Mouse (Mus musculus) common myeloid progenitor, adult 5-6 weeks (primary cell): ENCODE results near the gene Tex50. TPM values are rescaled to one million over a fixed set of nuclear protein-coding genes. Genes with fewer than 3 reads are reported as not detected.
A peak's percentile ranks its signal among the peaks of the same experiment; 100 is the strongest.

Experiments used
- ATAC-seq: replicated peaks from 2 replicates; pipeline ENCODE4 v1.8.0; 2016; ENCODE audit warnings: low read depth, mild to moderate bottlenecking, moderate TSS enrichment, inconsistent platforms; ENCODE audit not compliant: poor library complexity, severe bottlenecking
- total RNA-seq: library from RNA; stranded (forward); fragments of 200-1000, 187-1606 nt; gene quantifications from 2 replicates; pipeline ENCODE4 v1.2.3, GENCODE M21; 2017

The Tex50 gene
- total RNA-seq, 1 experiment from 2014 or later, result not detected

- peak; percentile 100 for ATAC-seq
Observed at GRCm38 (mm10) chr1:161130726-161131664, 28.1 kb downstream of the Tex50 start, which contains the start of gene Klhl20. Gene Klhl20, minus strand, starts transcription at chr1:161131511.

GRCm38 (mm10) chr1:161126461-161126860 is 32.7 kb downstream of the Tex50 start:
- ATAC-seq, result no peak

GRCm38 (mm10) chr1:161122661-161123418 is 36.3 kb downstream of the Tex50 start:
- ATAC-seq, result no peak

- ATAC-seq, result no peak
Observed at GRCm38 (mm10) chr1:161114591-161114990, 44.5 kb downstream of the Tex50 start.

- no peak for ATAC-seq
Observed at GRCm38 (mm10) chr1:161109216-161109615, 49.9 kb downstream of the Tex50 start.

Other genes starting within 250 kb of the Tex50 start
- gene Serpinc1, start 180.7 kb downstream of the Tex50 start, total RNA-seq, result 0.34 and 0.82 TPM in 2 replicates
- 6.5 and 8.7 TPM in 2 replicates for gene Zbtb37, start 124.5 kb downstream of the Tex50 start, total RNA-seq
- 33.7 and 38.1 TPM in 2 replicates for gene Dars2, start 88.7 kb downstream of the Tex50 start, total RNA-seq
- 6.4 and 8.0 TPM in 2 replicates for gene Cenpl, start 88.6 kb downstream of the Tex50 start, total RNA-seq
- 17.2 and 22.6 TPM in 2 replicates for gene Klhl20, start 27.8 kb downstream of the Tex50 start, total RNA-seq
- not detected in 2 replicates for gene Ankrd45, start 16.6 kb downstream of the Tex50 start, total RNA-seq
- 389 and 411 TPM in 2 replicates for gene Prdx6, start 91.9 kb upstream of the Tex50 start, total RNA-seq
- gene Tnfsf4, start 236.1 kb upstream of the Tex50 start, total RNA-seq, result 0.64 and 1.3 TPM in 2 replicates